Mouse (Mus musculus) CH12.LX (cell line): Measurements from ENCODE around the gene Ptgdr2. TPM values are rescaled to one million over a fixed set of nuclear protein-coding genes. Genes with fewer than 3 reads are reported as not detected.

Experiments
- DNase-seq: peaks from one replicate; pipeline ENCODE4 v3.0.0-alpha.2; 2013; ENCODE audit errors: extremely low read depth
- H3K27ac ChIP-seq: 2 replicates; pipeline ENCODE4 v1.5.1; 2012; ENCODE audit warnings: low read depth, mild to moderate bottlenecking, control low read depth, moderate library complexity; ENCODE audit not compliant: insufficient read depth
- H3K27me3 ChIP-seq: replicated peaks from 2 replicates; pipeline ENCODE3; 2012; ENCODE audit warnings: inconsistent platforms
- H3K36me3 ChIP-seq, 2 experiments: replicated peaks in 1 of 2; 2 replicates each; pipeline versions ENCODE3 to v1.6.1; 2012; ENCODE audit warnings: inconsistent platforms in 1 of 2, low read length in 1 of 2, mild to moderate bottlenecking in 1 of 2, mixed read lengths in 1 of 2, moderate library complexity in 1 of 2; ENCODE audit not compliant: control insufficient read depth in 1 of 2, insufficient read depth in 1 of 2
- H3K4me1 ChIP-seq, 2 experiments: 2 replicates each; pipeline ENCODE4 v1.6.1; 2012; ENCODE audit warnings: inconsistent platforms in 1 of 2, moderate library complexity in 1 of 2; ENCODE audit not compliant: insufficient read depth in 2 of 2, control insufficient read depth in 1 of 2
- H3K4me2 ChIP-seq: 2 replicates; pipeline ENCODE4 v1.6.1; 2012; ENCODE audit warnings: low read depth, mild to moderate bottlenecking, control low read depth; ENCODE audit not compliant: poor library complexity, insufficient read depth, severe bottlenecking
- H3K4me3 ChIP-seq, 3 experiments: fragments of 150-350 bp in 1 of 3; sonication (generic) in 1 of 3; replicated peaks in 1 of 3; 2 replicates each; pipeline versions ENCODE3 to v1.5.1; 2011 to 2012; ENCODE audit warnings: low read depth in 2 of 3, low read length in 2 of 3, mild to moderate bottlenecking in 2 of 3, moderate library complexity in 2 of 3, control low read depth in 1 of 3, improper control_type of control experiment in 1 of 3, inconsistent platforms in 1 of 3, mixed read lengths in 1 of 3; ENCODE audit not compliant: poor library complexity in 1 of 3
- H3K79me2 ChIP-seq: replicated peaks from 2 replicates; pipeline ENCODE4 v1.6.1; 2012; ENCODE audit warnings: mild to moderate bottlenecking, moderate library complexity; ENCODE audit not compliant: control insufficient read depth, poor library complexity, insufficient read depth, severe bottlenecking; ENCODE audit errors: extremely low read depth
- H3K9ac ChIP-seq: 2 replicates; pipeline ENCODE4 v1.6.1; 2012; ENCODE audit warnings: low read depth, mild to moderate bottlenecking, control low read depth, moderate library complexity; ENCODE audit not compliant: insufficient read depth
- H3K9me3 ChIP-seq: replicated peaks from 2 replicates; pipeline ENCODE3; 2012; ENCODE audit warnings: low read length, inconsistent platforms, mixed read lengths
- BHLHE40 ChIP-seq: IDR thresholded peaks from 2 replicates; pipeline ENCODE4 v1.6.1; 2011; ENCODE audit warnings: mild to moderate bottlenecking, low read depth, low read length, improper control_type of control experiment
- EP300 ChIP-seq: IDR thresholded peaks from 2 replicates; pipeline ENCODE4 v1.6.1; 2011; ENCODE audit warnings: low read length, improper control_type of control experiment
- ETS1 ChIP-seq: conservative IDR thresholded peaks from 2 replicates; pipeline ENCODE4 v1.6.1; 2012; ENCODE audit warnings: low read depth, mild to moderate bottlenecking, inconsistent platforms, low read length, improper control_type of control experiment, moderate library complexity
- HCFC1 ChIP-seq: IDR thresholded peaks from 2 replicates; pipeline ENCODE4 v1.6.1; 2012; ENCODE audit warnings: low read depth, mild to moderate bottlenecking, inconsistent platforms, low read length, improper control_type of control experiment
- IRF4 ChIP-seq: IDR thresholded peaks from 2 replicates; pipeline ENCODE4 v1.6.1; 2014; ENCODE audit warnings: low read depth, mild to moderate bottlenecking, inconsistent platforms, low read length, improper control_type of control experiment
- JUND ChIP-seq: conservative IDR thresholded peaks from 2 replicates; pipeline ENCODE4 v1.6.1; 2011; ENCODE audit warnings: low read depth, low read length, improper control_type of control experiment
- KAT2A ChIP-seq: IDR thresholded peaks from 2 replicates; pipeline ENCODE4 v1.6.1; 2012; ENCODE audit warnings: low read length, improper control_type of control experiment, inconsistent platforms; ENCODE audit not compliant: insufficient replicate concordance
- MAFK ChIP-seq: IDR thresholded peaks from 2 replicates; pipeline ENCODE4 v1.6.1; 2011; ENCODE audit warnings: low read length, improper control_type of control experiment; ENCODE audit not compliant: insufficient replicate concordance
- MAX ChIP-seq: IDR thresholded peaks from 2 replicates; pipeline ENCODE4 v1.6.1; 2011; ENCODE audit warnings: low read length, improper control_type of control experiment
- MAZ ChIP-seq: IDR thresholded peaks from 2 replicates; pipeline ENCODE4 v1.6.1; 2012; ENCODE audit warnings: low read depth, mild to moderate bottlenecking, inconsistent platforms, low read length, improper control_type of control experiment, moderate library complexity
- MEF2A ChIP-seq: IDR thresholded peaks from 2 replicates; pipeline ENCODE4 v1.6.1; 2014; ENCODE audit warnings: low read depth, mild to moderate bottlenecking, inconsistent platforms, low read length, improper control_type of control experiment, borderline replicate concordance
- MYC ChIP-seq: IDR thresholded peaks from 2 replicates; pipeline ENCODE4 v1.6.1; 2011; ENCODE audit warnings: low read depth, mild to moderate bottlenecking, improper control_type of control experiment, low read length
- NELFE ChIP-seq: IDR thresholded peaks from 2 replicates; pipeline ENCODE4 v1.6.1; 2011; ENCODE audit warnings: low read depth, low read length, improper control_type of control experiment
- NRF1 ChIP-seq: IDR thresholded peaks from 2 replicates; pipeline ENCODE4 v1.6.1; 2014; ENCODE audit warnings: low read depth, mild to moderate bottlenecking, inconsistent platforms, low read length, improper control_type of control experiment, moderate library complexity
- PAX5 ChIP-seq: IDR thresholded peaks from 2 replicates; pipeline ENCODE4 v1.6.1; 2012; ENCODE audit warnings: low read length, inconsistent platforms, mixed read lengths
- POLR2A ChIP-seq: IDR thresholded peaks from 2 replicates; pipeline ENCODE4 v1.6.1; 2011; ENCODE audit warnings: low read depth, mild to moderate bottlenecking, improper control_type of control experiment, low read length
- RAD21 ChIP-seq: IDR thresholded peaks from 2 replicates; pipeline ENCODE4 v1.6.1; 2011; ENCODE audit warnings: low read depth, mild to moderate bottlenecking, low read length, improper control_type of control experiment, moderate library complexity
- SIN3A ChIP-seq: IDR thresholded peaks from 2 replicates; pipeline ENCODE4 v1.6.1; 2012; ENCODE audit warnings: low read length, improper control_type of control experiment, inconsistent platforms
- SMC3 ChIP-seq: IDR thresholded peaks from 2 replicates; pipeline ENCODE4 v1.6.1; 2011; ENCODE audit warnings: low read depth, low read length, improper control_type of control experiment
- TBP ChIP-seq: conservative IDR thresholded peaks from 2 replicates; pipeline ENCODE4 v1.6.1; 2011; ENCODE audit warnings: low read depth, low read length, improper control_type of control experiment
- TCF12 ChIP-seq: IDR thresholded peaks from 2 replicates; pipeline ENCODE4 v1.6.1; 2014; ENCODE audit warnings: low read depth, mild to moderate bottlenecking, inconsistent platforms, low read length, improper control_type of control experiment
- USF1 ChIP-seq: IDR thresholded peaks from 2 replicates; pipeline ENCODE4 v1.6.1; 2014; ENCODE audit warnings: low read depth, mild to moderate bottlenecking, inconsistent platforms, low read length, improper control_type of control experiment
- ZKSCAN1 ChIP-seq: IDR thresholded peaks from 2 replicates; pipeline ENCODE4 v1.6.1; 2012; ENCODE audit warnings: low read depth, inconsistent platforms, low read length, improper control_type of control experiment, borderline replicate concordance
- ZMIZ1 ChIP-seq: IDR thresholded peaks from 2 replicates; pipeline ENCODE4 v1.6.1; 2012; ENCODE audit warnings: low read depth, mild to moderate bottlenecking, inconsistent platforms, low read length, improper control_type of control experiment
- ZNF384 ChIP-seq: IDR thresholded peaks from 2 replicates; pipeline ENCODE4 v1.6.1; 2012; ENCODE audit warnings: low read depth, low read length, improper control_type of control experiment, inconsistent platforms
- dilution Hi-C: fragments of 300-500 bp; cut with MboI; formaldehyde crosslinking; loops from 2 replicates; pipeline ENCODE4 v1.14.3; 2020; ENCODE audit warnings: low sequenced_read_pairs; ENCODE audit not compliant: extremely low pct_unique_long_range_greater_than_20kb, extremely low pct_ligation_motif_present
- in situ Hi-C: fragments of 300-500 bp; cut with MboI; formaldehyde crosslinking; loops from 3 replicates; pipeline ENCODE4 v1.14.3; 2019; ENCODE audit warnings: low sequenced_read_pairs, low pct_ligation_motif_present, low pct_unique_long_range_greater_than_20kb, mixed read lengths
- polyA plus RNA-seq: library from polyadenylated mRNA; unstranded; fragments of >175 nt; gene quantifications from 2 replicates; pipeline ENCODE4 v1.2.1, GENCODE M21; 2012; ENCODE audit warnings: low read depth; ENCODE audit not compliant: insufficient read length
- total RNA-seq, 2 experiments: library from RNA; depleted of rRNA; stranded (reverse); fragments of 300-350 nt in 1 of 2; fragments of >200 nt in 1 of 2; gene quantifications; 2 replicates each; pipeline ENCODE4 v1.2.3; 2012 to 2014

Ptgdr2 gene
- total RNA-seq (2012; rRNA removed) (0.13 and 0.17 TPM in 2 replicates), total RNA-seq (2014; rRNA removed) (not detected in 2 replicates), polyA plus RNA-seq (not detected in 2 replicates)

DNA sequence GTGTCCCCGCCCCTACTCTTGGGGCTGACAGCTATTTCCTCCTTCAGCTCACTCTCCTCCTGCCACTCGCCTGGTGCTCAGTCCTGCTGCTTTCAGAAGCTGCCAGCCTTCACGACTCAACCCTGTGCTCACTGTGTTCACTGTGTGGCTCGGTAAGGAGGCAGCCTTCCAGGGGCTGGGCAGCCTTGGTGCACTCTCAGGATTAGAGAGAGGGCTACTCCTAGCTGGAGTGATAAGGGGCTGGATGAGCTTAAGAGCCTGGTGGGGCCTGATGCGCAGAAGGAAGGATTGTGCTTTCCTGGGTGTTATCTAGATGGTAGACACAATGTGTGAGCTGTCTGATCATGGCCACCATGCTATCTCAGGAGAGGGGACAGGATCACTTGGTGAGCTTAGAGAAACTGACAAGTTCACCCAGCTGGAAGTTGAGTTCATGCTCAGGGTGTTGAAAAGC, at the start of gene Ptgdr2:
Ptgdr2 (plus strand) TSS at position 51 of the 454 bp plus-strand sequence.
- Histone ChIP-seq H3K9ac (no peak within 1 kb of the TSS), H3K4me3 (no peak within 1 kb of the TSS), H3K4me2 (no peak within 1 kb of the TSS), H3K36me3 (peaks cover 20 to 24% of the 10 kb centered on the region in 2 experiments), H3K4me1 (no peaks in the 10 kb centered on the region), H3K9me3 (peaks cover 7% of the 10 kb centered on the region), H3K27me3 (peaks cover 2% of the 10 kb centered on the region), H3K27ac (no peak within 1 kb of the TSS), H3K79me2 (no peaks in the 10 kb centered on the region)
- in situ Hi-C loops, result no loop called here
- DNase-seq, result no peak
- TF ChIP-seq NELFE, result no peak
- dilution Hi-C loops, result no loop called here

DNA sequence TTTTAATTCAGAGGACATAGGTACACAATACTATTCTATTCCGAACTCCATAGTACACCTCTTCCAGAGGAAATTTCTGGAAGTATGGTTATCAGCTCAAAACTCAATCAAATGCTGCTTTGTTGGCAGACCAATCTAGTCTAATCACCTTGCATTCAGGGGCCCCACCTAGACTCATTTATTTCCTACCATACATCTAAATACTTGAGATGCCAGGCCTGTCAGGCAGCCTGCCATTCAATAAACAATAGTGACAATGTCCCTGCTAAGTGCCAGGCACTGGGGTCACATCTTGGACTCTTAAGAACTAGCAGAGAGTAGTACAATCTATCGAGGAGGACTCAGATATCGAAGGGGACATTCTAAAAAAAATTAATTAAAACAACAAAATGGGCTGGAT, 44.8 kb upstream of the Ptgdr2 start:
- Histone ChIP-seq H3K79me2 (peaks cover 20% of the 10 kb centered on the region), H3K27me3 (peaks cover 1% of the 10 kb centered on the region), H3K4me2 (no peak overlapping the region), H3K27ac (no peak overlapping the region), H3K36me3 (peaks cover under 1 to 5% of the 10 kb centered on the region in 2 experiments), H3K4me3 (no peak overlapping the region), H3K4me1 (peaks cover 3 to 16% of the 10 kb centered on the region in 2 experiments; a peak in 3 of 4 replicates), H3K9ac (no peak overlapping the region), H3K9me3 (peaks cover 5% of the 10 kb centered on the region)
- dilution Hi-C loops (no loop called here), in situ Hi-C loops (no loop called here)
- DNase-seq, result no peak
- TF ChIP-seq USF1 (no peak), MAX (no peak), BHLHE40 (no peak), SMC3 (no peak), NELFE (no peak), ZMIZ1 (no peak), MYC (no peak), POLR2A (no peak), HCFC1 (no peak), KAT2A (no peak)

DNA sequence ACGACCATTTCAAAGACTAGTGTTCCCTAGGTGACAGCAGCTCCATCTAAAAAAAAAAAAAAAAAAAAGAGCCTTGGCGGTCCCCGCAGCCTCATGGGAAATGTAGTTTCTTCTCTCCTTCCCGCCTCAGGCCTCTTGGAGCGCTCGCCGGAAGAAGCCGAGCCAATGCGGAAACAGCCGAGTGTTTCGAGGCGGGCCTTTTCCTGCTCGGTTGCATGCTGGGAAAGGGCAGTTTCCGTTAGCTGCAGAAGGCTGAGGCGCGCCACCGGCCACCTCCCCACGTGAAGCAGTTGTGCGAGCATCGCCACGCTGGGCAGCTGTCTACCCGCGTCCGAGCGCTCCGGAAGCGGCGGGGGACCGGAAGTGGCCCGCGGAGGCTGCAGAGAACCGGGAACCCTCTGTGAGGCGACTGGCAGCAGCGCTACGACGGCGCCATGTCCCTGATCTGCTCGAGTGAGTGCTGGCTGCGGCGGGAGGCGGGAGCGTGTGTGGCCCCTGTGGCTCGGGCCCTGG, 41.9 kb upstream of the Ptgdr2 start, which contains the start of gene Prpf19:
Prpf19 (plus strand) TSS at position 216 of the 513 bp plus-strand sequence.
- Histone ChIP-seq H3K9me3 (peaks cover 5% of the 10 kb centered on the region), H3K27me3 (no peaks in the 10 kb centered on the region), H3K79me2 (peaks cover 39% of the 10 kb centered on the region), H3K4me3 (peak within 1 kb of the TSS; percentile 91 to 98 (median 92)), H3K4me1 (peaks cover 6 to 18% of the 10 kb centered on the region in 2 experiments; a peak in 3 of 4 replicates), H3K9ac (peak within 1 kb of the TSS; percentile 85), H3K27ac (peak within 1 kb of the TSS; percentile 84), H3K4me2 (peak within 1 kb of the TSS; percentile 93), H3K36me3 (peaks cover 29 to 33% of the 10 kb centered on the region in 2 experiments)
- dilution Hi-C loops (no loop called here), in situ Hi-C loops (no loop called here)
- DNase-seq, result peak; percentile 98
- TF ChIP-seq MAFK (no peak), NRF1 (0 out of 2 replicates have a peak, but pooled peaks have one; percentile 26), MAZ (peak; percentile 31; the same call in 1 of the 2 replicates), RAD21 (no peak), JUND (no peak), MAX (peak; percentile 94), MEF2A (peak; percentile 61; the same call in 1 of the 2 replicates), ETS1 (peak; percentile 27), EP300 (no peak), ZMIZ1 (peak; percentile 83), SIN3A (peak; percentile 96), HCFC1 (peak; percentile 98), TCF12 (peak; percentile 82), IRF4 (peak; percentile 64), PAX5 (no peak), SMC3 (no peak), KAT2A (peak; percentile 98), ZNF384 (peak; percentile 100), TBP (0 out of 2 replicates have a peak, but pooled peaks have one; percentile 63), ZKSCAN1 (no peak; the same call in 1 of the 2 replicates)
